Mouse (Mus musculus): Measurements from ENCODE around the gene Cpm. TPM values are rescaled to one million over a fixed set of nuclear protein-coding genes. Genes with fewer than 3 reads are reported as not detected.

Gene Cpm
- total RNA-seq, 1 experiment, result 4.8 TPM

DNA sequence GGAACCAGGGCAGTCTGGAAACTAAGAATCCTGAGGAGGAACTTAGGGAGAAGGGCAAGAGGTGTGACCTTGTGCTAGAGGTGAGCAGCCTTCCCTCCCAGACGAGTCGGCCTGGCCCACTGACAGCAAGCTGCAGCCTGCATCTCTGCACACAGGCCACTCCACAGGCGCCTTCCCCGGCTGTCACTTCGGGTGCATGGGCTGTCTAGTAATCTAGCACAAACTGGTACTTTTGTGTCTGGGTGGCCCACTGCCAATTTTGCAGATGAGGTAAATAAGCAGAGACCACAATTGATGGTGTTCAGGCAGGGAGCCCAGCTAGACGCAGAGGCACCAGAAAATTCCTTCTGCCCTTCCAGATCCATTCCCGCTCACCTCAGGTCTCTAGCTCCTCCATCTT lies 43.4 kb downstream of the Cpm start:
- Histone ChIP-seq H3K36me3 (ENCODE audit: control insufficient read depth, insufficient read depth, low read length, poor library complexity, severe bottlenecking) (no peaks in the 10 kb centered on the region), H3K4me3 (ENCODE audit: insufficient read depth in 1 of 2, low read depth in 1 of 2, low read length in 2 of 2, poor library complexity in 1 of 2, severe bottlenecking in 1 of 2) (no peak overlapping the region), H3K4me1 (ENCODE audit: control insufficient read depth in 2 of 2, insufficient read depth in 2 of 2, low read length in 2 of 2, poor library complexity in 1 of 2) (no peaks in the 10 kb centered on the region), H3K9ac (ENCODE audit: insufficient read depth, low read depth, low read length, poor library complexity, severe bottlenecking) (no peak overlapping the region), H3K9me3 (ENCODE audit: control insufficient read depth, insufficient read depth, low read depth, low read length) (no peaks in the 10 kb centered on the region), H3K27ac (ENCODE audit: insufficient read depth, low read depth, low read length, poor library complexity, severe bottlenecking) (no peak overlapping the region)
- in situ Hi-C loops (cut with MboI; ENCODE audit: low sequenced_read_pairs in 2 of 2, unreplicated experiment in 2 of 2), result loop anchor here in 1 of 2 experiments (10.0 kb wide), 1 partner anchor 218 kb away; no protein-coding TSS in a partner anchor
- no peak for DNase-seq (ENCODE audit: low read depth, low spot score)
- TF ChIP-seq HCFC1 (IDR thresholded peaks at IDR 0.05; ENCODE audit: borderline replicate concordance, insufficient read depth, low read length), result no peak
- TF ChIP-seq ZC3H11A (IDR thresholded peaks at IDR 0.05; ENCODE audit: borderline replicate concordance, low read depth, low read length), result no peak
- TF ChIP-seq CHD2 (IDR thresholded peaks at IDR 0.05; ENCODE audit: low read depth, low read length), result no peak
- no peak for TF ChIP-seq ZNF384 (IDR thresholded peaks at IDR 0.05; ENCODE audit: low read depth, low read length)
- TF ChIP-seq MAFK (IDR thresholded peaks at IDR 0.05; ENCODE audit: insufficient read depth, low read depth, low read length), result no peak

DNA sequence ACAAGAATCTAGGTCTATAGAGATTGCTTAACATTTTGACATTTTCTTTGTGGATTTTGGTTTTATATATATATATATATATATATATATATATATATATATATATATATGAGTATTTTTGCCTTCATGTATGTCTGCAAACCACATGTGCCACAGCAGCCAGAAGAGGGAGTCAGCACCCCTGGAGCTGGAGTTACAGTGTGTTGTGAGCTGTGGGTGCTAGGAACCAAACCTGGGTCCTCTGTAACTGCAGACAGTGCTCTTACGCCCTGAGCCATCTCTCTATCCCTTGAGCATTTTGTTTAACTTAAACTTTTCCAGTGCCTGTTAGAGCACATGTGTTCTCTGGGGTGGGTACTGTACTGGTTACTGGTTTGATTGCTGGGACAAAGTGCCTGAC lies 44.6 kb downstream of the Cpm start:
- no peak for TF ChIP-seq CHD2 (IDR thresholded peaks at IDR 0.05; ENCODE audit: low read depth, low read length)
- TF ChIP-seq ZC3H11A (IDR thresholded peaks at IDR 0.05; ENCODE audit: borderline replicate concordance, low read depth, low read length), result no peak
- TF ChIP-seq HCFC1 (IDR thresholded peaks at IDR 0.05; ENCODE audit: borderline replicate concordance, insufficient read depth, low read length), result no peak
- TF ChIP-seq ZNF384 (IDR thresholded peaks at IDR 0.05; ENCODE audit: low read depth, low read length), result no peak
- TF ChIP-seq MAFK (IDR thresholded peaks at IDR 0.05; ENCODE audit: insufficient read depth, low read depth, low read length), result no peak
- H3K9me3 ChIP-seq (ENCODE audit: control insufficient read depth, insufficient read depth, low read depth, low read length), result no peaks in the 10 kb centered on the region
- no peak overlapping the region for H3K9ac ChIP-seq (ENCODE audit: insufficient read depth, low read depth, low read length, poor library complexity, severe bottlenecking)
- no peaks in the 10 kb centered on the region for H3K36me3 ChIP-seq (ENCODE audit: control insufficient read depth, insufficient read depth, low read length, poor library complexity, severe bottlenecking)
- in situ Hi-C loops (cut with MboI; ENCODE audit: low sequenced_read_pairs in 2 of 2, unreplicated experiment in 2 of 2), result loop anchor here in 1 of 2 experiments (10.0 kb wide), 1 partner anchor 219 kb away; no protein-coding TSS in a partner anchor
- no peak overlapping the region for H3K27ac ChIP-seq (ENCODE audit: insufficient read depth, low read depth, low read length, poor library complexity, severe bottlenecking)
- H3K4me3 ChIP-seq (ENCODE audit: insufficient read depth in 1 of 2, low read depth in 1 of 2, low read length in 2 of 2, poor library complexity in 1 of 2, severe bottlenecking in 1 of 2), result no peak overlapping the region
- H3K4me1 ChIP-seq (ENCODE audit: control insufficient read depth in 2 of 2, insufficient read depth in 2 of 2, low read length in 2 of 2, poor library complexity in 1 of 2), result no peaks in the 10 kb centered on the region
- DNase-seq (ENCODE audit: low read depth, low spot score), result no peak

DNA sequence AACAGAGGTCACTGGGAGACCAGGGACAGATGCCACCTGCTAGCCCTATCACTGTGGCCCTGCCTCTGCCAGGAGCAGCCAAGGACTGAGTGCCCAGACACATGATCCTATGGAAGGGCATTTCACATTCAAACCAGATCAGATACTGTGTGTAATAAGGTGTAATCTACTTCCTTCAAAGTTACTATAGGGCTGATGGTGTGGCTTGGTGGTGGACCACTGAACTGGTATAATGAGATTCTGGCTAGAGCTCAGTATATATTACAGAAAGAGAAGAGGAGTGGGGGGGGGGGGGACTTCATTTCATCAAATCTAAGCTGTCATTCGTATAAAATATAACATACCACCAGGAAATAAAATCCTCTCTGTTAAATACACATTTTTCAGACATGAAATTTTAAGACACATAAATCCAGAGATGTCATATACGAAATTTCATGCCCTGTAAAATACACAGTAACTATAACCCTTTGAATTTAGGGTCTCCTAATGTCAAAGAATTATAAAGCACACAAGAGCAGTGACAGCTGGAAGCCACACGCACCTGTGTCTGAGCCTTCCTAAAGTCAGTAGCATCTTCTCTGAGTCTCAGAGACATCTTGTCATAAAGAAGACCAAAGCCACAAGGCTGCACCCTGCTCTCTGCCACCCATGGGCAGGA lies 45.2 kb downstream of the Cpm start:
- no peak overlapping the region for H3K9ac ChIP-seq (ENCODE audit: insufficient read depth, low read depth, low read length, poor library complexity, severe bottlenecking)
- H3K27ac ChIP-seq (ENCODE audit: insufficient read depth, low read depth, low read length, poor library complexity, severe bottlenecking), result no peak overlapping the region
- TF ChIP-seq ZNF384 (IDR thresholded peaks at IDR 0.05; ENCODE audit: low read depth, low read length), result no peak
- no peak for TF ChIP-seq ZC3H11A (IDR thresholded peaks at IDR 0.05; ENCODE audit: borderline replicate concordance, low read depth, low read length)
- TF ChIP-seq MAFK (IDR thresholded peaks at IDR 0.05; ENCODE audit: insufficient read depth, low read depth, low read length), result no peak
- no peak for TF ChIP-seq CHD2 (IDR thresholded peaks at IDR 0.05; ENCODE audit: low read depth, low read length)
- no peaks in the 10 kb centered on the region for H3K9me3 ChIP-seq (ENCODE audit: control insufficient read depth, insufficient read depth, low read depth, low read length)
- no peaks in the 10 kb centered on the region for H3K4me1 ChIP-seq (ENCODE audit: control insufficient read depth in 2 of 2, insufficient read depth in 2 of 2, low read length in 2 of 2, poor library complexity in 1 of 2)
- DNase-seq (ENCODE audit: low read depth, low spot score), result no peak
- H3K36me3 ChIP-seq (ENCODE audit: control insufficient read depth, insufficient read depth, low read length, poor library complexity, severe bottlenecking), result no peaks in the 10 kb centered on the region
- no peak overlapping the region for H3K4me3 ChIP-seq (ENCODE audit: insufficient read depth in 1 of 2, low read depth in 1 of 2, low read length in 2 of 2, poor library complexity in 1 of 2, severe bottlenecking in 1 of 2)
- in situ Hi-C loops (cut with MboI; ENCODE audit: low sequenced_read_pairs in 2 of 2, unreplicated experiment in 2 of 2), result loop anchor here (5.0 to 10.0 kb wide), 2 partner anchors 217 to 220 kb away; no protein-coding TSS in a partner anchor

DNA sequence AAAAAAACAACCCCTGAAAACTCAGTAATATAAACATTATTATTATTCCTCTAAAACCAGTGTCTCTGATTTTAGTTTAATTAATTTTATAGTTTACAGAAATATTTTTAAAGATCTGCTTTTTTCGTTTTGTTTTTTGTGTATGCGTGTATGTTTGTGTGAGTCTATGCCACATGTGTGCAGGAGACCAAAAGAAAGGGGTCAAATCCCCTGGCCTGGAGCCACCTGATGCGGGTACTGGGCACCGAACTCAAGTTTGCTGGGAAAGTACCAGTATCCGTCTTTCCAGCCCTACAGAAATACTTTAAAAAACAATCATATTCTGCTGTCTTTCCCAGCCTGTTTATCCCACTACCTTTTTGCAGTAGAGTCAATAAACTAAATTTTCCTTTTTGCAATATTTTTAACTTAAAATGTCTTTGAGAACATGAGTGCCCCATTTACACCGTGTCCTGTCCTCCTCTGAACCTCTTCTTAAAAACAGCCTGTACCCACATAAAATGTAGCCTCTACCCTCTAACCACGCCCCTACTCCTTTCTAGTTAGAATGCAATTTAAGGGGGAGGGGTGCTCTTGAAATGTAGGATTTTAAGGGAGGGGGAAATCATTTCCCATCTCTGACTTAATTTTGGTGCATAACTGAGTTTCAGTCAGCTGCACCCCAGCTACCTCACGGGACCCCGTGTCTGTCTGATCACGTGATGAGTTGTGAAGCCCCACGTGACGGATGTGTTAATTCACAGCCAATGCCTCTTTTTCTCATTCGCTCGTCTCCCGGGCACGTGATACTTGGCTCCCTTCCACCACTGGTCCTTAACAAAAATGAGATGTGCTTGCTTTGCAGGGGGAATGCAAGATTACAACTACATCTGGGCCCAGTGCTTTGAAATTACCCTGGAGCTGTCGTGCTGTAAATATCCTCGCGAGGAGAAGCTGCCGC lies 46.1 kb downstream of the Cpm start:
- H3K27ac ChIP-seq (ENCODE audit: insufficient read depth, low read depth, low read length, poor library complexity, severe bottlenecking), result no peak overlapping the region
- no peak for DNase-seq (ENCODE audit: low read depth, low spot score)
- no peak overlapping the region for H3K9ac ChIP-seq (ENCODE audit: insufficient read depth, low read depth, low read length, poor library complexity, severe bottlenecking)
- no peaks in the 10 kb centered on the region for H3K4me1 ChIP-seq (ENCODE audit: control insufficient read depth in 2 of 2, insufficient read depth in 2 of 2, low read length in 2 of 2, poor library complexity in 1 of 2)
- H3K36me3 ChIP-seq (ENCODE audit: control insufficient read depth, insufficient read depth, low read length, poor library complexity, severe bottlenecking), result no peaks in the 10 kb centered on the region
- TF ChIP-seq CHD2 (IDR thresholded peaks at IDR 0.05; ENCODE audit: low read depth, low read length), result no peak
- no peak for TF ChIP-seq ZNF384 (IDR thresholded peaks at IDR 0.05; ENCODE audit: low read depth, low read length)
- no peak for TF ChIP-seq ZC3H11A (IDR thresholded peaks at IDR 0.05; ENCODE audit: borderline replicate concordance, low read depth, low read length)
- TF ChIP-seq MAFK (IDR thresholded peaks at IDR 0.05; ENCODE audit: insufficient read depth, low read depth, low read length), result no peak
- no peak for TF ChIP-seq HCFC1 (IDR thresholded peaks at IDR 0.05; ENCODE audit: borderline replicate concordance, insufficient read depth, low read length)
- H3K4me3 ChIP-seq (ENCODE audit: insufficient read depth in 1 of 2, low read depth in 1 of 2, low read length in 2 of 2, poor library complexity in 1 of 2, severe bottlenecking in 1 of 2), result no peak overlapping the region
- in situ Hi-C loops (cut with MboI; ENCODE audit: low sequenced_read_pairs in 2 of 2, unreplicated experiment in 2 of 2), result loop anchor here (5.0 to 10.0 kb wide), 2 partner anchors 218 to 221 kb away; no protein-coding TSS in a partner anchor
- H3K9me3 ChIP-seq (ENCODE audit: control insufficient read depth, insufficient read depth, low read depth, low read length), result no peaks in the 10 kb centered on the region
